Mouse (Mus musculus) E14TG2a.4 (cell line): ENCODE measurements around the gene Crebl2.

Experiments used
- CTCF ChIP-seq: conservative IDR thresholded peaks from 2 replicates; pipeline ENCODE4 v1.5.1; 2014; ENCODE audit warnings: low read length
- POU5F1 ChIP-seq: IDR thresholded peaks from 2 replicates; pipeline ENCODE4 v1.6.1; 2014; ENCODE audit warnings: low read length, borderline replicate concordance

DNA sequence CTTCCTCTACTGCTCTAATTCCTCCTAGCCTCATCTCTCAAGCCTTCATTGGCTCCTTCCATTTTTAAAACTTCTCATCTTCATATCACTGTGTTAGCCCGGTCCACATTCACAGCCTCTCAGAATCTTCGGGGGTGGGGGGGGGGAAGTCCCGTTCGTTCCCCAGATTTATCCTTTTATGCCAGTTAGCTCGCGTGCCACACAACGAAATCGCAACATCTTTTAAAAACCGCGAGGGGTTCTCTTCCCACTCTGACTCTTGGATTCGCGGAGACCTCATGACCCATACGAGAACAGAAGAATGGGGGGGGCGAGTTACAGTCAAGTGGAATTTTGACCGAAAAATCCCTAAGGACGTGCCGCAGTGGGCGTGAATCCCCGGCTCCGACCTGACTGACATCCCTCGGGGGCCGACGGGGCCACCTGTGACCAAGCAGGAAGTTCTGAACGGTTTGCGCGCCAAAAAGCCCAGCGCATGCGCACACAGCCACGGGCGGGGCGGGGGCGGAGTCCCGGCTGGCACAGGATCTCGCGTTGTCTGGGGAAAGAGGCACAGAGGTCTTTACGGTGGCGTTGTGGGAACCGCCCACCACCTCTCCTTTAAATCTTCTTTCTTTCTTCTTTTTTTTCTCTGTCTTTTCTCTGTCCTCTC, 67.6 kb downstream of the Crebl2 start:
- TF ChIP-seq CTCF: no peak
- TF ChIP-seq POU5F1: no peak
